Mouse (Mus musculus): Measurements from ENCODE around the gene Onecut1.
A peak's percentile ranks its signal among the peaks of the same experiment; 100 is the strongest.

Gene Onecut1

DNA sequence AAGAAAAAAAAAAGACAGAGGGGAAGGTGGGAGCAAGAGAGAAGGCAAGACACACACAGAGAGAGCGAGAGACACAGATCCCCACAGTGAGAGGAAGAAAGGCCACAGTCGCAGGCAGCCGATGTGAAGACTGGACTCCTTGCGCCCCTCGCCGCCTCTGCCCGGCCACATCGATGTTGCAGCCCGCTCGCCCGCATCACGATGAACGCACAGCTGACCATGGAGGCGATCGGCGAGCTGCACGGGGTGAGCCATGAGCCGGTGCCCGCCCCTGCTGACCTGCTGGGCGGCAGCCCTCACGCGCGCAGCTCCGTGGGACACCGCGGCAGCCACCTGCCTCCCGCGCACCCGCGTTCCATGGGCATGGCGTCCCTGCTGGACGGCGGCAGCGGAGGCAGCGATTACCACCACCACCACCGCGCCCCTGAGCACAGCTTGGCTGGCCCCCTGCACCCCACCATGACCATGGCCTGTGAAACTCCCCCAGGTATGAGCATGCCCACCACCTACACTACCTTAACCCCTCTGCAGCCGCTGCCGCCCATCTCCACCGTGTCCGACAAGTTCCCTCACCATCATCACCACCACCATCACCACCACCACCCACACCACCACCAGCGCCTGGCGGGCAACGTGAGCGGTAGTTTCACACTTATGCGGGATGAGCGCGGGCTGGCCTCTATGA is 517 bp downstream of the Onecut1 start:
- DNase-seq = no peak

DNA sequence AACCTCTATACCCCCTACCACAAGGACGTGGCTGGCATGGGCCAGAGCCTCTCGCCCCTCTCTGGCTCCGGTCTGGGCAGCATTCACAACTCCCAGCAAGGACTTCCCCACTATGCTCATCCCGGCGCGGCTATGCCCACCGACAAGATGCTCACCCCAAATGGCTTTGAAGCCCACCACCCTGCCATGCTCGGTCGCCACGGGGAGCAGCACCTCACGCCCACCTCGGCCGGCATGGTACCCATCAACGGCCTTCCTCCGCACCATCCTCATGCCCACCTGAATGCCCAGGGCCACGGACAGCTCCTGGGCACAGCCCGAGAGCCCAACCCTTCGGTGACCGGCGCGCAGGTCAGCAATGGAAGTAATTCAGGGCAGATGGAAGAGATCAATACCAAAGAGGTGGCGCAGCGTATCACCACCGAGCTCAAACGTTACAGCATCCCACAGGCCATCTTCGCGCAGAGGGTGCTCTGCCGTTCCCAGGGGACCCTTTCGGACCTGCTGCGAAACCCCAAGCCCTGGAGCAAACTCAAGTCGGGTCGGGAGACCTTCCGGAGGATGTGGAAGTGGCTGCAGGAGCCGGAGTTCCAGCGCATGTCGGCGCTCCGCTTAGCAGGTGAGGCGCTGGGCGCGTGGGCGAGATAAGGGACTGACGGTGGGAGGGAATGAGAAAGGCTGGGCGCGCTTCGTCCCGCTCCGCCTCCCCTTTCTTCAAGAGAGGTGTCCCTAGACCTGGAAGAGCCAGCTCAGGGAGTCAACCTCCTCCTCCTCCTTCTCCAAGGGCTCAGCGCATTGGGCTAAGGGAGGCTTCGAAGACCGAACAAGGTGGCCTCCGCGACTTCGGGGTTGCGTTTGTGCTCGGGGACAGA is 1.3 kb downstream of the Onecut1 start:
- no peak for DNase-seq

DNA sequence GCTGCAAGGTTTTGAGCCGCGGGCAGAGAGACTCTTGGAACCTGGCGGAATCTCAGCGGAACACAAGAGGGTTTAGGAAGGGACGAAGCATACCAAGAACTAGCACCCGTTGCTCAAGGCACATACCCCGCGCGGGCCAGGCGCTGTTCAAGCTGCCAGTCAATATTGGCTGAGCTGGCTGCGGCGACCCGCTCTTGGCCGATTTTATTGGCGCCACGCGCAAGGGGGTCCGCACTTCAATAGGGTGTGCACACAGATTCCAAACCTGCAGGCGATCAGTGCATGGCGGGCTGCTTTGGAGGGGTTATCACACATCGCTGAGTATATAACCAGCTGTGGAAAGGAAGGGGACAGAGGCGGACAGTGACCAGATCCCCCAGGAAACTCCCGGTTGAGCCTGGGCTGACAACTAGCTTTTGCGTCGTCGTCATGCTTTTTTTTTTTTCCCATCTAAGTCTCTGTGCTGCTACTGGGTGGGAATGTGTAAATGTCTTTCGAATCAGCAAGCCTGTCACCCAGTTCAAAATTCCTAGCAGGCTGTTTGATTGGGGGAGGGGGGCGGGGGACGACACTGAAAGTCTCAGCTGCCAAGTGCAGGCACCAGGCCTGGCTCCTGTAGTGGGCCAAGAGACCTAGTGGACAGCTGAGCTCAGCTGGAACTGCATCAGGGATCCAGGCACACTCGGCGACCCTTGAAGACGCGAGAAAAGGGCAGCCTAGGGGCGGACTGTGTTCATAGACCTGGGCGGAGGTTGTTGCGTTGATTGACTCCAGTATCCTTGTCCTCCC is 2.1 kb downstream of the Onecut1 start:
- no peak for DNase-seq

- DNase-seq = no peak
These were observed 2.8 kb downstream of the Onecut1 start for GRCm38 (mm10) chr9:74864471-74864870.

DNA sequence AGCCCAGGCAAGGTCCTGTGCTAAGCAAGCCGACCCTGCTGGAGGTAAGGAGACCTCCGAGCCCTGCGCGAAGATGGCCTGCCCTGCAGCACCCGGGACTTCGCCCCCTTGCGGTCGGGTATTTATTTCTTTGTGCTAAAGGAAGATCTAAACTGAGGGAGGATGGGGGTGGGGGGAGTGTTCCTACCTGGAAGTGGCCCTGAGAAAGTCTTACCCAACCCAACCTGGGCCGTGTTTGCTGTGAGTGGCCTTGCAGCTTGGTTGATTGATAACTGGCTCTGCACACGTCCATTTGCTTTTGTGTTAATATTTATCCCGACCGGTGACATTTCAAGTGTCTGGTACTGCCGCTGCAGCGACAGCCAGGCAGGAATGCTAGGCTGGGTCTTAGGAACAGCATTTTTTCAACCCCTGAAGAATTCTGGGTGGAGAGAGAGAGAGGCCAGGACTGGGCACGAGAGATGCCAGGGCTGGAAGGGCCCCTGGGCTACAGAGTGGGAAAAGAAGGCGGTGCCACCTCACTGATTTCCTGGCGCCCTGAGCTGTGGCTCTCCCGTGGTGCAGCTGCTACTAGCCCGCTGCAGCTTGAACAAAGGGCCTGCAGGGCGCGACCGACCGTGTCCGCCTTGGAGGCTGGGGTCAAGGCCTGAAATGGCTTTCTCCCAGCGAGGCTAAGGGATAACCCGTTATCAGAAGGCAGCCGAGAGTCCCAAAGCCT is 5.0 kb downstream of the Onecut1 start:
- DNase-seq = no peak

- peak in 1 of 2 experiments; percentile 38 for DNase-seq
These were observed 6.0 kb downstream of the Onecut1 start for GRCm38 (mm10) chr9:74867641-74868205.

- no peak for DNase-seq
These were observed 6.7 kb downstream of the Onecut1 start for GRCm38 (mm10) chr9:74868336-74868950.

DNA sequence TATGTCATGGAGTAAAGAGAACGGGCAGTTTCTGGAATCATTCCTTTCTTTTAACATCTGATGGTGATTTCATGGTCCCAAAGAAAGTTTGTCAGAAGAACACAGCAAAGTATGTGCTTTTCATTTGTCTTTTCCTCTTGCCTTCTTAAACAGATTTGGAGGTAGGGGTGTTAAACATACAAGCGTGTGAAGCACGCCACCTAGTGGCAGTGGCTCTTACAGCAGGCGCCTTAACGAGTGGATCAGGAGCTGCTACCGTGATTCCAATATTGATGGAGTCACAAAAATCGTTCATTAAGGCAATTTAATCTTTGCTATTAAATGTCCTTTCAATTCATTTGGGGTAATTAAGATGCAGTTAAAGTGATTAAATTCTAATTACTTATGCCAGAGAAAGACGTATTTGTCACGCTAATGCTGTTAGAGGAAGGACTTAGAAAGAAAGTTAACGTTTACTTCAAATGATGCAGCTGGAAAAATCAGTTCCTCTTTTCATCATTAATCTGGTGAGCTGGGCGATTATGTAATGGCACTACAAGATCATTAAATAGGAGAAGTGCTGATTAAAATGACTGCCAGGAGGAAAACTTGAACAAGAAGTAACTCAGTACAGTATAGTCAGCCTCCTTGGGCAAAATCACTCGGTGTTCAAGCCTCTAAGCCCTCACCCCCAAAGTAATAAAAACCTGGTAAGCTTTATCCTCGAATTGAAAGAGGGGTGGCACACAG is 9.4 kb downstream of the Onecut1 start:
- peak; percentile 38 to 46 for DNase-seq

DNA sequence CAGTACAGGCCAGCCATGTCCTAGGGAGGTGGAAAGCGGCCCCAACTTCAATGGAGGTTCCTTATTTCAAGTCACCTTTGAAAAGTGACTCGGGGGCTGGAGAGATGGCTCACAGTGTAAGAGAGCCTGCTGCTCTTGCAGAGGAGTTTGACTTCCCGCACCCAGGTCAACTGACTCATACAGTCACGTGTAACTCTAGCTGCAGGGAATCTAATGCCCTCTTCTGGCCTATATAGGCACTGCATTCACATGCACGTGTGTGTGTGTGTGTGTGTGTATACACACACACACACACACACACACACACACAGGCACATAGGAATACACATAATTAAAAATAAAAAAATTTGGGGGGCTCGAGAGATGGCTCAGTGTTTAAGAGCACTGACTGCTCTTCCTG is 14.6 kb downstream of the Onecut1 start:
- no peak for DNase-seq

GRCm38 (mm10) chr9:74877709-74878108 is 16.0 kb downstream of the Onecut1 start:
- DNase-seq = no peak

GRCm38 (mm10) chr9:74887866-74888265 is 26.1 kb downstream of the Onecut1 start:
- DNase-seq = no peak

GRCm38 (mm10) chr9:74896742-74897141 is 35.0 kb downstream of the Onecut1 start:
- DNase-seq = no peak

DNA sequence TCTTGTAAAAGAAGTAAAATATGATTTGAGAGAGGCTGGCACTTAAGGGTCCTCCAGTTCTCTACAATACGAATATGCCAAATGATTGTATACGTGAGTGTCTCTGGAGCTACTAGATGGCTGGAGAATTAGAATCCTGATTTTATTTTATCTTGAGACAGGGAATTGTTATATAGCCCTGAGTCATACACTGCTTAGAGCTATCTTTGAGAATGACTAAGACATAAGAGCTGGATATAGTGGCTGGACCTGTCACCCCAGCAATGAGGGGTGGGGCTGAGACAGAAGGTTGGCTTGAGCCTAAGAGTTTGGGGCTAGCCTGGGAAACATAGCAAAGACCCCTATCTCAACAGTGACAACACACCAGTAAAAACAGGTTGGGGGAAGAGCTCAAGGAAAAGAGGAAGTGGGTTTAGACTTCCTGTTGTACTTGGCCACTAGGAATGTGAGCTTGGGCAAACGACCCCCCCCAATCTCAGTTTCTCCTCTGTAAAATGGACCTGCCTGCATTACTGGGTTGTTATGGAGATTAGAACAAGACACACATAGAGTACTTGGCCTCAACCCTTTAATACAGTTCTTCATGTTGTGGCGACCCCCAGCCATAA is 35.8 kb downstream of the Onecut1 start:
- no peak for DNase-seq

GRCm38 (mm10) chr9:74900141-74900540 is 38.4 kb downstream of the Onecut1 start:
- DNase-seq = no peak

DNA sequence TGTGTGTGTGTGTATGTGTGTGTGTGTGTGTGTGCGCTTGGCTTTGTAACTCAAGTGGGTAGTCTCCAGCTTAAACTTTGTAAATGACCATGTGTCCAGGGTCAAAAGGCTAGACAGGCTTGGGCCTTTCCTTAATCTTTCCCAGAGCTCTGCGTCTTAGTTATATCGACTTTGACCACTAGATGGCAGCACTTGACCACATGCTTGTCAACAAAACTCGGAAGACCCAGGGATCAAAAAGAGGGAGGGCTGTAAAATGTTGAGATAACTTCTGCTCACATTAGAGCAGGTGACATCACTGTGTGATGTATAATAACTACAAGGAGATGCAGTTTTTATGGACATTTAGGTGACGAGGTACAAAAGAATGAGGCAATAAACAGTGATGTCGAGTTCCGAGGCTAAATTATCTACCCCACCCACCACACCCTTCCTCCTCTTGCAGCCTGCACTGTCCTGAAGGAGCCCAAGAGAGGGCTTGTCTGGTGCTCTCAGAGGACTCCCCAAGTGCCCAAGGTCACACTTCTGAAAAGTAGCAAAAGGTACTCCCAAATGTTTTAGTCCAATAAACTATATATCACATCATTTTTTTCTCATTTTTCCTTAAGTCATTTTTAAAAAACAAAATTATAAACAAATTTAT is 43.3 kb downstream of the Onecut1 start:
- DNase-seq = peak; percentile 50 to 76

DNA sequence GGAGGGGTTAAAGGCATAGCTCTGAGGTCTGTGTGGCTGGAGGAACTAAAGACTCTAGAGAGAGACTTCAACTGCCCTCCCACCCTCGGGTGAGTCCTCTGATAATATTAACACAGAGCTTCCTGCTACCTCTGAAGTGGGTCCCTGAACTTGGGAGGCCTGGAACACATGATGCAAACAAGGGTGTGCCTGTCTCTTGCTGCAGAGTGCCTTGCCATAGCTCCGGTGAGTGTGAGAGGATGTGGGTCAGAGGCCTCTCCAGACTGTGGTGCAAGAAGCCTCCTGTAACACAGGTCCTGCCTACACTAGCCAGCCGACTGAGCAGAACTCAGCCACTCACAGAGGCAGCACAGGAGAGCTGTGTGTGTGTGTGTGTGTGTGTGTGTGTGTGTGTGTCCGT is 45.2 kb downstream of the Onecut1 start:
- DNase-seq = peak; percentile 79 to 90

- DNase-seq = peak; percentile 67 to 83
These were observed 47.5 kb downstream of the Onecut1 start for GRCm38 (mm10) chr9:74909245-74909644.

DNA sequence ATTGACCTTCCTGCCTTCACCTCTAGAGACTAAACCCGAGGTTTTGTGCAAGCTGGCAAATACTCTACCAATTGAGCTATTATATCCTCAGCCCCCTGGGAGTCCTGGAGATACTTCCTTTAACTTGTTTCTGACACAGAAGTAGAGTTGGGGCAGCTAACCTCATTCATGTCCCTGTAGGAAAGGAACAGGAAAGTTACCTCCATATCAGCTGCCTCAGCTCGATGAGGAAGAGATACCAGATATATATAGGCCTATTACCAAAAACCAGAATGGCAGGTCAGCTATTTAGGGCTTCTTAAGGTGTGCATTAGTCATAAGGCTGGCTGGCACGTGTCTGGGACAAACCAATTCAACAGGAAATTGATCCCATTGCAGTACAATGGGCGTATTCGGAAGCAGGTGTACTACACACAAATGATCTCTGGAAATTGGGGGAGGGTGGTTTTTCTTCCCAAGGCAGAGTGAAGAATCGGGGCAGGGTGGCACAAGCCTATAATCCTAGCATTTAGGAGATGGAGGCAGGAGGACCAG is 48.6 kb downstream of the Onecut1 start:
- peak in 1 of 2 experiments; percentile 34 for DNase-seq

GRCm38 (mm10) chr9:74911430-74911829 is 49.7 kb downstream of the Onecut1 start:
- DNase-seq = no peak

GRCm38 (mm10) chr9:74911919-74912318 is 50.2 kb downstream of the Onecut1 start:
- DNase-seq = no peak
